Mouse (Mus musculus) sigmoid colon, adult 10 weeks (tissue): Measurements from ENCODE around the gene Stip1. TPM values are rescaled to one million over a fixed set of nuclear protein-coding genes. Genes with fewer than 3 reads are reported as not detected.

Experiments used
- polyA plus RNA-seq: library from polyadenylated mRNA; stranded (reverse); fragments of 350-450 nt; fragmentation: Illumina TruSeq; extraction: RNeasy Lipid Tissue Mini Kit (QIAGEN cat#74804); gene quantifications from one replicate; pipeline ENCODE4 v1.2.3, GENCODE M21; 2014; ENCODE audit warnings: low read depth, low replicate concordance

Stip1 gene
- 30.8 TPM for polyA plus RNA-seq

DNA sequence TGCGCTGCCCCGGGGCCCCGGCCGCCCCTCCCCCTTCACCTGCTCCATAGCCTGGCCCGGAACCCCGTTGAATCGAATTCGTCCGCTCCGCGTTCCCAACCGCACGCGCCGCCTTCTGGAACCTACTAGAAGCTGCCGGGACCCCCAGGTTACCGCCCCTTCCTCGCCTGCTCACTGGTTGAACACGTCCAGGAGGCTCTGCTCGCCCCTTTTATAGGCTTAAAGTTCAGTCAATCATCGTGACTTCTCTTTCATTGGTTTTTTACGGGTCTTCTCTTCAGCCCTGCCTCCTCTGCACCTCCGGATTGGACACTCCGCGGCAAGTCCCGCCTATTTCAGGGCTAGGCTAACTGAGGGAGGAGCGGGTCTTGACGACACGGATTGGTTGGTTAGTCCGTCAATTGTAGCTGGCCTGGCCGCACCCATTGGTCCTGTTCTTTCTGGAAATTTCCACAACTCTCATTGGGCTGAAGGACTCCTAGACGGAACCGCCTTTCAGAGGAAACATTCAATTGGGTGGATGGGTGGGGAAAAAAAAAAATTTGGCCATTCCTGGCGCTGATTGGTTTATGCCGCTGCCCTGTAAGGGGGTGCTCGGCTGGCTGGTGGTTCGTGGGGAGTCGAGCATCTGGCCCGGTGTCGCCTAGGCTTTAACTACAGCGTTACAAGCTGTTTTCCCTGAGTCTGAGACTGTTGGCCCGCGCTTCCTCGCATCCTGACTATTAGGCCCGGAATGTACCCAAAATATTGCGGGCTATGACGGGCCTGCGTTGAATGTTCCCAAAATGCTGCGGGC is at the start of gene Stip1:
Gene Stip1, minus strand, starts transcription at position 127 of the 796 bp plus-strand sequence.

DNA sequence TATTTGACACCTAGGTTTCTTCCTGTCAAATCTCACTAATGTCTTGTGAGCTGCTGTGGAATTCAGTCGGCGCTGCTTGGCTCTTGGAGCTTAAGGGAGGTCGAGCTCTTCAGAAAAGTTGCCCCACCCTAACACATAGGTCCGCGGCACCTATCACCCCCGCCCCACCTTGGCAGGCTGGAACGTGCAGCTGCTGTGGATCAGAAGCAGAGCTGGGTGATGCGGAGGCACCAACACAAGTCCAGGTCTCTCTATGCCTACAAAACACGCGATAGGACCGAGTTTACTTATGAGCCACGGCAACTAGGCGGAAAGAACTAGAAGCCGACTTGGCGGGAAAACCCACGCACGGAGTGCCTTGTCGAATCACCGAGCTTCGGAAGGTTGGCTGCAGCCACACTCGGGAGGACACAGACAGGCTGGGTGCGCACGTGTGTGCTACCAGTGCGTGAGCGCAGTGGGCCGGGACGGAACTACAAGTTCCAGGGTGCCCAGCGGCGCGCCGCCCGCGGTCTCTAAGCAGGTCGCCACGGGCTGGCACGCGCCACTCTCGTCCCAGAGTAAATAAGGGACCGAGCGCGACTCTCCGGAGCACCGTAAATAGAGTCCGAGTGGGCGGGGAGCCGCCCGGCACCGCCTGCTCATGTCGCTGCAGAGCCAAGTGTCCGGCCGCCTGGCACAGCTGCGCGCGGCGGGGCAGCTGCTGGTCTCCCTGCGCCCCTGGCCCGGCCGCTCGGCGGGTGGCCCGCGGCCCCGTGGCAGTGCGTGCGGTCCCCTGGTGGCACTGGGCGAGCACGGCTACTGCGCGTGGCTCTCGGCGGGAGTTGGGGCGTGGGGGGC is 16.7 kb upstream of the Stip1 start, which contains the start of gene Macrod1:
Gene Macrod1, plus strand, starts transcription at position 563 of the 840 bp plus-strand sequence.

DNA sequence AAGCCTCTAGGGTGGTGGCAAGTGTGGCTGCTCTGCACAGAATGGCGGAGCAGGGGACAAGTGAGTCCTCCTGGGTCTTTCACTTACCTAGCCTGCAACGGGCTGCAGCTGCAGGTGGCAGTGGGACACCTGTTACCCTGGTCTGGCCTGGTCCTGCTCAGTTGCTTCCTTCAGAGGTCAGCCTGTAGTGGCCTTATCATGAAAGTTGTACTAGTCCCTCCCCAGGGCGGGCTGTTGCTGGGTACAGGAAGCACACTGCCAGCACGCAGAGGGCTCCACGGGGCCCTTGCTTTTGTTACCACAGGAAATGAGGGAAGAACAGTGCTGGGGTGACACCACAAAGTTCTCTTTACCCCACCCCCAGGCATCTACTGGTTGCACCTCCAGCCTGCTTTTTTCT is 20.6 kb downstream of the Stip1 start, which contains the start of gene Fermt3:
Gene Fermt3, minus strand, starts transcription at position 279 of the 400 bp plus-strand sequence.

DNA sequence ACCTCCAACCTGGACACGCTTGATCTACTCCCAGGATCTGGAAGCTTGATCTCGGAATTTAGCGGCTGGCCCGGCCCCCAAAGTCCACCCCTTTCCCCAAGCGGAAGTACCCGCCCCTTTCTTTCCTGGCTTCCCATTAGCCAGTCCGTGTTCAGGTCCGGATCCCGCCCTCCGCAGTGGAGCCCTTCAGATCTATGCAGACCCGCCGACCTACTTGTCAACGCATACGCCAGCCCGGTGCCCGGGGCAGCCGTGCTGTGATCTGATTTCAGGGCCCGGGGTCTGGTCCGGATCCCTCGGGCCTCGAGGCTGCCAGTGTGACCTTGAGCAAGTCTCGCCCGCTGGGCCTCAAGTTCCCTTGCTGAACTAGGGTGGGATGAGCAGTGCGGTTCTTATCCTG is 43.8 kb downstream of the Stip1 start, which contains the start of the genes Nudt22 and Trpt1:
Gene Nudt22, minus strand, starts transcription at position 112 of the 400 bp plus-strand sequence.
Gene Trpt1, plus strand, starts transcription at position 126 of the 400 bp plus-strand sequence.

DNA sequence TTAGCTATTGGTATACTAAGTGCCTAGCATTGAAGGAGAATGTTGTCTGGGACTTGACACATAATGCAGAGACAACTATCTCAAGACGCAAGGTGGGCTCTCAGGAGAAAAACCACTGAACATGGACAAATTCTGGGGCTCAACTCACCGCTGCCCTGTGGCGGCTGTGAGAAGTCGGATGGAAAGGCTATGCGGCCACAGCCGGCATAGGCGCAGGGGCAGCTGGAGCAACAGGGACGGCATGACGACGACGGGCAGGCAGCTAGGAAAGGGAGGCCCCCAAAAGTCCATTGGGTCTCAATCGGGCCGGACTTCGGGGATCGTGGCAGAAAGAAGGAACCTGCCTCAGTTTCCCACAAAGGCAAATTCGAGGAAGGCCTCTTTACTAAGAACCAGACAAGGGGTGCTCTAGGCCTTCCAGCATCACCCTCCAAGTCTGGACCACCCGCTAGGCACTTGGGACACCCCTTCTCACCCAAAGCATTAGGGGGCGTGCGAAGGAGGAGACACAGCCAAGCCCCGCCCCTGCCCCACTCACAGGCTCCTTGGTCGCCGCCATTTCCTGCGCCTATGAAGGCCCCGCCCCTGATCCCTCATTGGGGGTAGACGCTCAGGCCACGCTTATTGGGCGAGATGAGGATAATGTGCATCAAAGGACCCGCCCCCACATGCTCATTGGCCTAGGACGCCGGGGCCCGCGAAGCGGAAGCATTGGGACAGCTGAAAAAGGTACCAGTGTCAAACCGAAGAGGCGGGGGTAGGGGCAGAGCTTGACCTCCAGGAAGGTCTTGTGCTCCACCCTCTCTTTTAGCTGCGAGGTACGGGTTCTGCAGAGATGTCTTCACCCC is 47.5 kb downstream of the Stip1 start, which contains the start of gene Dnajc4:
Gene Dnajc4, minus strand, starts transcription at position 562 of the 848 bp plus-strand sequence.

DNA sequence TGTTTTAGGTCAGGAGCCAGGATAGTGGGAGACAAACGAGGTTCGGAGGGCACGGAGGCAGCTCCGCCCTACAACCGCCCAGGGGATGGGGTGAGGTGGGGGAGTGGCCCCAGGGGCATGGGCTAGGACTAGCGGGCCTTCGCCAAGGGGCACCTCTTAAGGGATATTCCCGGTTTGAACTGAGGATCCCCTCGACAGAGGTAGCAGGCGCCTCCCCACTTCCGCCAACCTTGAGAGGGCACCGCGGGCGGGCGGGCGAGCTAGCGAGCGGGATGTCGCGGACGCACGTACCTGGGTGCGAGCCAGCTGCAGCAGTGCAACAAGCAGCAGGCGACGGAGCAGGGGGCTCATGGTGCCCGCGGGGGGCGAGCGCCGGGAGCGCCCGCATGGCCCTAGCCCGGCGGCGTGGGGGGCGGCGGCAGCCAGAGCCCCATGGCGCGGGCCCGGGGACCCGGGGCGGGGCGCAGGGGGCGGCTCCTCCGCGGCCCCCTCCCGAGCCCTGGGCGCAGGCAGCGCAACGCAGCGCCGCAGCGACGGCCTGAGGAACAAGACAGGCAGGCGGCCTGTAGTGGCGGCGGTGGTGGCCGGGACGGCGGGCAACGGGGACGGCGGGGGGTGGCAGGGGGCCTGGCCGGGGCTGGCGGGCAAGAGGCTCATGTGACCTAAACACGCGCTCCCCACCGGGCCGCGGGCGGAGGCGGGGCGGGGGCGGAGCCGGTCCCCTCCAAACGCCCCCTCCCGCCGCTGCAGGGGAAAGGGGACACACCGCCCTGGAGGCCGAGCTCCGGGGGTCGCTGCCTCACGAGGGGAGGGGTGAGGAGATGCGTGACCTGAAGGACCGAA is 52.5 kb downstream of the Stip1 start, which contains the start of gene Vegfb:
Gene Vegfb, minus strand, starts transcription at position 591 of the 843 bp plus-strand sequence.

DNA sequence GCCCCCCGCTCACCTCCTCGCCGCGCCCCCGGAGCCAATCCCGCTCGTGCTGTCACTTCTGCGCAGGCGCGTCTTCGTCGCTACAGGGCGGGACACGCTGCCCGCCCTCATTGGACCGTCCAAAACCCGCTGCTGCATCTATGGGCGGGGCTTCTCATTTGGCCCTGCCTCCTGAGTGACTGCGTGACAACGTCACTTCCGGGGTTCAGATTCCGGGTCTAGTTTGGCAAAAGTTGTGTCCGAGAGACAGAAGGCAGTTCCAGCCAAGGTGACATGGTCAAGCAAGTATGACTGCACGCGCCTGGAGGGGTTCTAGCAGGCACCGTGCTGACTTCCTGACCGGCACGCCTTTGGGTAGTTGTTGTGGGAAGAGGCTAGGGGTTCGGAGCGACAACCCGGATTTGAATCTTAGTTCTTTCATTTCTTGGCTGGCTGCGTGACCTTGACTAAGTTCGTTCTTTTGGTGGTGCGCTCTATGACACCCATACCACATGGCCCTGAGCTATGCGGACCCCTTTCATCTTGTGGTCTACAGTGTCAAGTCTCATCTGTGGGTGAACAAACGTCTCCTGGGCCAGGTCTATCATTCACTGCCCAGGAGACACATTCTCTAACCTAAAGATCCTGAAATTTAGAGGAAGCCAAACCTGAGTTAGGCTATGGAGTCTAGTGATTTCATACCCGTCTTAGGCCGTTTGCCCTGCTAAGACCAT is 59.2 kb downstream of the Stip1 start, which contains the start of gene Fkbp2:
Gene Fkbp2, minus strand, starts transcription at position 121 of the 713 bp plus-strand sequence.

DNA sequence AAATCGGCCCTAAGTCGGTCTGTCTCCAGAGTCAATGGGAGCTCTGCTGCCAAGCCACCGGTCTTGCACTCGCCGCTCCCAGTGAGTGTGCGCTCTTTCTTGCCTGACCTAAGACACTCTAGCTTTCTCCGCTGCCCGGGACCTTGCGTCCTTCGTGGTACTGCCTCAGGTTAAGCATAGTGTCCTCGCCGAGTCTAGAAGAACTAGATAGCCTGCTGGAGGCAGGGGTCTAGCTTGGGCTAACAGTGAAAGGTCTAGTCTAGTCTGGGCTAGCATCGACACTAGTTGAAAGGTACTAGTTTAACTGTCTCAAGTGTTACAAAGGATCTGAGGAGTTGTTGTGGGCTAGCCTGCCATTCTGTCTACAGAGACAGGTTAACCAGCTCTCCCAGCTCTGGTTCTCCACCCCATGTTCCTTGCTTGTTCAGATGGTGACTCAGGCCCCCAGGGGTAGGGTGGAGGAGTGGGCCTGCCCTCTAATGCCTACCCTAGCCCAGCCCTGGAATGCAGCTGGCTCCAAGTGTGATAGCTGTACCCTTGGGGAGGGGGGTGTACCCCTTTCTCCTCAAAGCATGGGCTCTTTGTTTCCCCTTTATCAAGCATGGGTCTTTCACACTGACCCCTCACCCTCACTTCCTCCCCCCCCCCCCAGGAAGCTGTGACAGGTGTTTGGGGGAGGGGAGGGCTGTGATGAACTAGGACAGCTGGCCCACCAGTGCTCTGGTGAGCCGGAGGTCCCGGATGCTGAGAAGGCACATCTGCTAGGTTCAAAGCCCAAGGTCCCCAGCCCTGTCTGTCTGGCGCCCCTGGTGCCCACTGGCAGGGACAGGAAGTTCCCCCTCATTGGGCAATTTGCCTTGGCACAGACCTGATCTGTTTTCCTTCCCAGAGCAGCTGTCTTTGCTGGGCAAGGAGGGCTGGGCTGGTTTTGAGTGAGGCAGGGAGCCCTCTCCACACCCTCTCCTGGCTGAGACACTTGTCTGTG is 63.9 kb downstream of the Stip1 start, which contains the start of gene Plcb3:
Gene Plcb3, minus strand, starts transcription at position 934 of the 985 bp plus-strand sequence.

DNA sequence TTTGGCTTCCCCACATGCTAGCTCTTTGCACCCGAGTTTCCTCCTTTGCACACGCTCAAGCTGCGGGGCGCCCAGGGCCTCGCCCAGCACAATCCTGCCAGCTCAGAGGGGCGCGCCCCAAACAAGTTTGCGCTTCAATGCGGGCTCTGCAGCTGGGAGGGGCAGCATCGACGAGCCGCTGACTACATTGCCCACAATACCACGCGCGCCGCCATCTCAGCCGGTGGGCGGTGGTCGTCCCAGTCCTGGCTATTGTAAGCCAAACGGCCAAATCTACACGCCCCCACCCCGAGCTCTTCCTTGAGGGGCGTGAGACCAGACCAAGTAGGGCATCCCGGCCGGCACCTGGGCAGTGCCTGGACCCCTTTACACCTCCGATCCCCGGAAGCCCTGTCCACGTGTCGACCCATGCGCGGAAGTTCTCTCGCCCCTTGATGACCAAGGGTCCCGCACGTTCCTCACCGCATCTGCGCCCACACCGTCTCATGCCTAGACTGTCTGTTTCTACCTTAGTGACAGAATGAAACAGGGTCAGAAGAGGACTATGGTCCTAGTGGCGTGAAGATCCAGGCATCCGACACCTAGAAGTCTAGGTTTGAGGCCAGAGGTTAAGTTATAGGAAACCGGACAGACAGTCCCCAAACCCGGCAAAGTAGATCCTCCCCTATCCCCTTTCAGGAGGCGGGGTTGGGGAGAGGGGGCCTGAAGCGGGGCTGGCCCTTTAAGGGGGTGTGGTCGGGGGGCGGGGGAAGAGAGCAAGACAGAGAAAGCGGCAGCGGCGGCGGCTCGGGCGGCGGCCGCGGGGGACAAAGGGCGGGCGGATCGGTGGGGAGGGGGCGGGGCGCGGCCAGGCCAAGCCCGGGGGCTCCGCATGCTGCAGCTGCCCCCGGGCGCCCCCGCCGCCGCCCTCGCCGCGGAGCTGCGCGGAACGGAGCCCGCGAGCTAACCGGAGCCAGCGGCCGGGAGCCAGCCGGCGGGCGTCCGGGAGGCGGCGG is 65.3 kb downstream of the Stip1 start, which contains the start of gene Ppp1r14b:
Gene Ppp1r14b, plus strand, starts transcription at position 758 of the 995 bp plus-strand sequence.

Other genes with a start within 250 kb of the Stip1 start
- not detected for gene Rps6ka4, start 199.3 kb downstream of the Stip1 start, polyA plus RNA-seq
- gene Ccdc88b, start 181.8 kb downstream of the Stip1 start, polyA plus RNA-seq, result not detected
- gene Trmt112, start 130.3 kb downstream of the Stip1 start, polyA plus RNA-seq, result 9.6 TPM
- gene Prdx5, start 129.9 kb downstream of the Stip1 start, polyA plus RNA-seq, result 22.6 TPM
- gene Esrra, start 118.2 kb downstream of the Stip1 start, polyA plus RNA-seq, result 16.9 TPM
- not detected for gene Catsperz, start 114.6 kb downstream of the Stip1 start, polyA plus RNA-seq
- not detected for gene Kcnk4, start 105.5 kb downstream of the Stip1 start, polyA plus RNA-seq
- 1.6 TPM for gene Bad, start 98.1 kb downstream of the Stip1 start, polyA plus RNA-seq
- 0.73 TPM for gene Gpr137, start 97.5 kb downstream of the Stip1 start, polyA plus RNA-seq
- gene Ppp1r14b, start 65.0 kb downstream of the Stip1 start, polyA plus RNA-seq, result 4.9 TPM
- gene Plcb3, start 63.5 kb downstream of the Stip1 start, polyA plus RNA-seq, result 16.1 TPM
- 7.6 TPM for gene Fkbp2, start 59.5 kb downstream of the Stip1 start, polyA plus RNA-seq
- 6.6 TPM for gene Vegfb, start 52.3 kb downstream of the Stip1 start, polyA plus RNA-seq
- gene Dnajc4, start 47.4 kb downstream of the Stip1 start, polyA plus RNA-seq, result not detected
- gene Nudt22, start 43.9 kb downstream of the Stip1 start, polyA plus RNA-seq, result not detected
- gene Trpt1, start 43.8 kb downstream of the Stip1 start, polyA plus RNA-seq, result 1.1 TPM
- 0.38 TPM for gene Fermt3, start 20.5 kb downstream of the Stip1 start, polyA plus RNA-seq
- gene Macrod1, start 16.8 kb upstream of the Stip1 start, polyA plus RNA-seq, result 2.6 TPM
- gene Flrt1, start 65.8 kb upstream of the Stip1 start, polyA plus RNA-seq, result 0.25 TPM
- 28.8 TPM for gene Otub1, start 166.3 kb upstream of the Stip1 start, polyA plus RNA-seq
- gene Cox8a, start 177.6 kb upstream of the Stip1 start, polyA plus RNA-seq, result 141 TPM
- gene Naa40, start 201.2 kb upstream of the Stip1 start, polyA plus RNA-seq, result 12.0 TPM
- gene Rcor2, start 227.4 kb upstream of the Stip1 start, polyA plus RNA-seq, result not detected